Mouse (Mus musculus) intestine, embryonic 14.5 days (tissue): ENCODE data around the gene Cox17. TPM values are rescaled to one million over a fixed set of nuclear protein-coding genes. Genes with fewer than 3 reads are reported as not detected.

Experiments used
- ATAC-seq: fragments of 200-750 bp; cut with Nextera tagmentation; replicated peaks from 2 replicates; pipeline ENCODE4 v1.8.0; 2017; ENCODE audit warnings: low read depth, moderate number of reproducible peaks, moderate TSS enrichment, moderate library complexity; ENCODE audit not compliant: low FRiP score, low TSS enrichment
- DNase-seq: peaks from one replicate; pipeline ENCODE4 v3.0.0-alpha.2; 2018; ENCODE audit warnings: low spot score
- H3K27ac ChIP-seq: fragments of 300-500 bp; sonication (generic); 2 replicates; pipeline ENCODE4 v1.5.1; 2014; ENCODE audit warnings: low read depth, mild to moderate bottlenecking, control low read depth
- H3K27me3 ChIP-seq: fragments of 300-500 bp; sonication (generic); replicated peaks from 2 replicates; pipeline ENCODE4 v1.6.1; 2014; ENCODE audit warnings: low read length, control low read depth; ENCODE audit not compliant: control insufficient read depth, insufficient read depth
- H3K36me3 ChIP-seq: fragments of 300-500 bp; sonication (generic); 2 replicates; pipeline ENCODE4 v1.6.1; 2014; ENCODE audit warnings: low read length, control low read depth; ENCODE audit not compliant: control insufficient read depth, insufficient read depth
- H3K4me1 ChIP-seq: fragments of 300-500 bp; sonication (generic); replicated peaks from 2 replicates; pipeline ENCODE4 v1.6.1; 2014; ENCODE audit warnings: low read length, control low read depth, mixed read lengths; ENCODE audit not compliant: control insufficient read depth, insufficient read depth
- H3K4me2 ChIP-seq: fragments of 300-500 bp; sonication (generic); 2 replicates; pipeline ENCODE4 v1.6.1; 2014; ENCODE audit warnings: low read length
- H3K4me3 ChIP-seq: fragments of 300-500 bp; sonication (generic); 2 replicates; pipeline ENCODE4 v1.5.1; 2014; ENCODE audit warnings: low read depth, low read length, control low read depth, mixed read lengths
- H3K9ac ChIP-seq: fragments of 300-500 bp; sonication (generic); 2 replicates; pipeline ENCODE4 v1.6.1; 2014; ENCODE audit warnings: mild to moderate bottlenecking, low read length
- H3K9me3 ChIP-seq: fragments of 300-500 bp; sonication (generic); 2 replicates; pipeline ENCODE4 v1.6.1; 2016; ENCODE audit warnings: low read length, control low read depth; ENCODE audit not compliant: control insufficient read depth
- WGBS: fragments of 180-500 bp; shearing (Covaris S2); extraction: QIAGEN DNeasy Blood & Tissue Kit; methylation state at CpG from one replicate; pipeline ENCODE4 v1.1.7; 2014; 5-methylcytosine and 5-hydroxymethylcytosine counted together
- polyA plus RNA-seq: library from polyadenylated mRNA; unstranded; fragments of >200 nt; fragmentation: Nextera tagmentation; extraction: Ambion mirVana; gene quantifications from 2 replicates; pipeline ENCODE4 v1.2.1, GENCODE M21; 2014

Gene Cox17
- polyA plus RNA-seq, 1 experiment from 2014 or later = 187 TPM

DNA sequence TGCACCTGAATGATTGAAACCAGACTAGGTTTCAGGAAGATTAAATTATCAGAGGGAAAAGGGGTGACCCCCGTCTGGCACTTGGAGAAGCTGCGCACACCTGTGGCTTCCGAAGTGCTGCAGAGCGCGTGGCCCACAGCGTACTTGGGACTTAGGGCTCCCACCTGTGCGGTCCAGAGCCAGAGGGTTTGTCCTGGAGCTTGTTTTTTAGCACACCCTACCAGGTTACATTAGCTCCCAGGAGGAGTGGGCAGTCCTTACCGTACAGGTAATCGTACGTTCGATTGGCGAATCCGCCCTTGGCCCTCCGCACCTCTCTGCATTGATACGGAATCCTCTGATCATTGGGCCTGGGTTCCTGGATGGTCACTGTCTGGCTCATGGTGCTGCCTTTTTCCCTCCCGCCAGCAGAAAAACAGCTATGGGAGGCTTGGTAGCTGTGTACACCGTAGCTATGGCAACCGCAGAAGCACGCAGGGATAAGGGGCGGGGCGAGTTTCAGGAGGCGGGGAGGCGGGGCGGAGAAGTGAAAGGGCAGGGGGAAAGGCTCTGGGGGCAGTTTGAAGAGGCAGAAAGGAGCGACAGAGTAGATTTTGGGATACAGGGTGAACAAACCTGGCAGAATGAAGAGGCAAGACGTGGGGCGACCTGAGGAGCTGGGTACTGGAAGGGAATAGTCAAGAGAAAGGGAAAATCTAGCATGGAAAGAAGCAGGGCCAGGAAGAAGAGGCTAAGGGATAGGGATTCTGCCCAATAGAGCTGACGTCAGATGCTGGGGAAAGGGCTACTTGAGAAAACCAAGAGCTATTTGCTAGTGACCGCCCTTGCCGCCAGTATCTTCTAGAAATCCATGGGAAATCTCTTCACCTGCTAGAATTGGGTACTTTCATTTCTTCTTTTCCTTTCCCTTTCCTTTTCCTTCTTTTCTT, 5.1 kb upstream of the Cox17 start, which contains the start of gene Maats1:
Gene Maats1 (minus strand): TSS at position 748 of the 929 bp plus-strand sequence.
- Histone ChIP-seq H3K9me3 (no peaks in the 10 kb centered on the region), H3K36me3 (no peaks in the 10 kb centered on the region), H3K27me3 (no peaks in the 10 kb centered on the region), H3K9ac (peak within 1 kb of the TSS; percentile 40), H3K4me2 (peak within 1 kb of the TSS; percentile 58), H3K4me3 (peak within 1 kb of the TSS; percentile 28), H3K4me1 (peaks cover 9% of the 10 kb centered on the region), H3K27ac (no peak within 1 kb of the TSS)
- WGBS = 10% methylated on average over 30 of the region's 30 CpGs
- DNase-seq (peak; percentile 89), ATAC-seq (peak; percentile 85)

- peaks cover 11% of the 10 kb centered on the region for H3K36me3 ChIP-seq
- H3K4me1 ChIP-seq = peaks cover 14% of the 10 kb centered on the region
- no peak overlapping the region for H3K27ac ChIP-seq
- H3K4me3 ChIP-seq = no peak overlapping the region
- no peak overlapping the region for H3K9ac ChIP-seq
- ATAC-seq = no peak
- H3K9me3 ChIP-seq = no peaks in the 10 kb centered on the region
- WGBS = 75% methylated on average over 3 of the region's 3 CpGs
- no peak for DNase-seq
- no peak overlapping the region for H3K4me2 ChIP-seq
- H3K27me3 ChIP-seq = no peaks in the 10 kb centered on the region
These were observed 1.7 kb upstream of the Cox17 start for GRCm38 (mm10) chr16:38344941-38345725.

DNA sequence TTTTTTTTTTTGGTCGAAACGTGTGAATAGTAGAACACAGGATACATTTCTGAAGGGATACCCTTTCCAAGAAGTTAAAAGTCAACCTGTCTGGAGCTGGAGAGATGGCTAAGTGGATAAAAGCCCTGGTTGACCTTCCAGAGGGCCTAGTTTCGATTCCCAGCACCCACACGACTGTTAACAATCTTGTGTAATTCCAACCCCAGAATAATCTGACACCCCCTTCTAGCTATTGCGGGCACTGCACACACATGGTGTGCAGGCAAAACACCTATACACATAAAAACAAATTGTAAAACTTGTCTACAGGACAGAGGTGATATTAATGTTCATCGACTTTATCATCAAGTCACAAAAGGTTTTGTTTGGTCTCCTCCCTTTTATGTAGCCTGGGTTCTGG, 797 bp downstream of the Cox17 start:
- H3K27me3 ChIP-seq = no peaks in the 10 kb centered on the region
- H3K4me1 ChIP-seq = peaks cover 14% of the 10 kb centered on the region
- DNase-seq = no peak
- H3K9ac ChIP-seq = peak overlapping the region; percentile 78
- ATAC-seq = no peak
- peak overlapping the region; percentile 85 for H3K4me3 ChIP-seq
- 63% methylated on average over 6 of the region's 6 CpGs for WGBS
- peaks cover 36% of the 10 kb centered on the region for H3K36me3 ChIP-seq
- peak overlapping the region; percentile 74 for H3K4me2 ChIP-seq
- H3K9me3 ChIP-seq = no peaks in the 10 kb centered on the region
- H3K27ac ChIP-seq = no peak overlapping the region

DNA sequence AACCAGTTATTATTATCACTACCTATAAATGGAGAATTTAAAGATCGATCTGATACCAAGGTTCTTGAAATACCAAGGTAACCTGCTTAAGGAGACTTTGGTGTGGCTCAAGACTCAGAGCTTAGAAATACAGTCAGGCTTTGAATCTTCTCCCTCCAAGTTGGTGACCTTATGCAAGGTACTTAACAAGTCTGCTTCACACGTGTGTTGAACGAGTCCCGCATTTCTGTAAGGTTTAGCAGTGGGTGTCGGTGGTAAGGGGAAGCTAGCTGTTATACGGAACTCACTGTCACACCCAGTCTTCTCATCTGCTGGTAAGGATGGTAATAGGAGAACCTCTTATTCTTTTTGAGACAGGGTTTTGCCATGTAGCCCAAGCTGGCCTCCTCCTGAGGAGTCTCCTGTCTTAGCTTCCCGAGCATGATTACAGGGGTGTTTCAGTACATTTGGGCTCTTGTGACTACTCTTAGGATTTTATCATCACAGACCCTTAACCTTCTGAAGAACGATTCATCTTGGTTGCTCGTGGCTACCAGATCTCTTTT, 1.5 kb downstream of the Cox17 start:
- Histone ChIP-seq H3K27ac (no peak overlapping the region), H3K4me1 (peaks cover 14% of the 10 kb centered on the region), H3K36me3 (peaks cover 39% of the 10 kb centered on the region), H3K27me3 (no peaks in the 10 kb centered on the region), H3K4me2 (peak overlapping the region; percentile 74; the same call in 1 of the 2 replicates), H3K9ac (no peak overlapping the region), H3K9me3 (no peaks in the 10 kb centered on the region), H3K4me3 (no peak overlapping the region)
- ATAC-seq (no peak), DNase-seq (no peak)
- WGBS = 85% methylated on average over 9 of the region's 9 CpGs

DNA sequence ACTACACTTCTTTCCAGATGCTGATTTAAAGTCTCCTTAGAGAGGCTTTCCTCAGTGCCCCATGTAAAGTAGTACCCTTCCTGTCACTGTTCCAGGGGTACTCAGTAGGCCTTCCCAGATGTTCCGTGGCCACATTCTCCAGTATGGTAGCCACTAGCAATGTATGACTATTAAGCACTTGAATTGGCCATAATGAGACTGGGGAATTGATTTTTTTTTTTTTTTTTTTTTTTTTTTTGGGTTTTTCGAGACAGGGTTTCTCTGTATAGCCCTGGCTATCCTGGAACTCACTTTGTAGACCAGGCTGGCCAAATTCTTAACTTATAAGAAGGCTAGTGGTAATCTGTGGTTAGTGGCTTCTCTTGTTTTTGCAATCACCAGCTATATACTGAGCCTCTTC, 3.1 kb downstream of the Cox17 start:
- H3K4me1 ChIP-seq = peaks cover 11% of the 10 kb centered on the region
- no peak overlapping the region for H3K4me3 ChIP-seq
- no peaks in the 10 kb centered on the region for H3K27me3 ChIP-seq
- H3K4me2 ChIP-seq = no peak overlapping the region
- H3K9ac ChIP-seq = no peak overlapping the region
- peaks cover 44% of the 10 kb centered on the region for H3K36me3 ChIP-seq
- DNase-seq (no peak), ATAC-seq (no peak)
- H3K27ac ChIP-seq = no peak overlapping the region
- WGBS = 94% methylated on average over 2 of the region's 2 CpGs
- H3K9me3 ChIP-seq = no peaks in the 10 kb centered on the region

- Histone ChIP-seq H3K36me3 (peaks cover 44% of the 10 kb centered on the region), H3K4me1 (peaks cover 6% of the 10 kb centered on the region), H3K27ac (no peak overlapping the region), H3K27me3 (no peaks in the 10 kb centered on the region), H3K4me3 (no peak overlapping the region), H3K9ac (no peak overlapping the region), H3K4me2 (no peak overlapping the region), H3K9me3 (no peaks in the 10 kb centered on the region)
- 0 out of 2 replicates have a peak, but pooled peaks have one; percentile 21 for ATAC-seq
- WGBS = 51% methylated on average over 7 of the region's 7 CpGs
- no peak for DNase-seq
These were observed 3.6 kb downstream of the Cox17 start for GRCm38 (mm10) chr16:38350361-38350855.

DNA sequence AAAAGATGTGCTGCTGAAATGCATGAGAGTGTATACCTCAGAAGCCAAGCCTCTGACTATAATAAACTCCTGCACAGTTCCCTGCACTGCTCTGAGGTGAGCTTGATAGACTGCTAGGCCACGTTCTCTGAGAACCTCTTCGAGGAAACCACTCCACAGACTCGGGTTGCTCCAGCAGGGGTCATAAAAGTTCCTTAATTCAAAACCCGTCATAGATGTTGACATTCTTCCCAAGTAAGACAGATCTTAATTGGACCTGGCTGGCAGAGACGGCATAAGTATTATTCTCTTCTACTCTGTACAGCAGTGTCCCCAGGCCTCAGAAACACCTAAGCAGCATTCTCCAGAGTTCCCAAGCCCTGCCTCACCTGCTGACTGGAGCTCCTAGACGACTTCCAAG, 4.1 kb downstream of the Cox17 start:
- Histone ChIP-seq H3K27ac (no peak overlapping the region), H3K4me1 (peaks cover 6% of the 10 kb centered on the region), H3K4me3 (no peak overlapping the region), H3K27me3 (no peaks in the 10 kb centered on the region), H3K9ac (no peak overlapping the region), H3K36me3 (peaks cover 44% of the 10 kb centered on the region), H3K4me2 (no peak overlapping the region), H3K9me3 (no peaks in the 10 kb centered on the region)
- DNase-seq (no peak), ATAC-seq (no peak)
- 56% methylated on average over 6 of the region's 6 CpGs for WGBS

GRCm38 (mm10) chr16:38352031-38352430, 5.2 kb downstream of the Cox17 start:
- ATAC-seq = no peak
- 83% methylated on average over 7 of the region's 7 CpGs for WGBS
- no peaks in the 10 kb centered on the region for H3K27me3 ChIP-seq
- H3K4me3 ChIP-seq = no peak overlapping the region
- no peaks in the 10 kb centered on the region for H3K9me3 ChIP-seq
- no peak overlapping the region for H3K9ac ChIP-seq
- H3K4me2 ChIP-seq = no peak overlapping the region
- H3K27ac ChIP-seq = no peak overlapping the region
- peaks cover 6% of the 10 kb centered on the region for H3K4me1 ChIP-seq
- DNase-seq = no peak
- H3K36me3 ChIP-seq = peaks cover 44% of the 10 kb centered on the region
